Mouse (Mus musculus): ENCODE data around the gene Wnk4.

Gene Wnk4

DNA sequence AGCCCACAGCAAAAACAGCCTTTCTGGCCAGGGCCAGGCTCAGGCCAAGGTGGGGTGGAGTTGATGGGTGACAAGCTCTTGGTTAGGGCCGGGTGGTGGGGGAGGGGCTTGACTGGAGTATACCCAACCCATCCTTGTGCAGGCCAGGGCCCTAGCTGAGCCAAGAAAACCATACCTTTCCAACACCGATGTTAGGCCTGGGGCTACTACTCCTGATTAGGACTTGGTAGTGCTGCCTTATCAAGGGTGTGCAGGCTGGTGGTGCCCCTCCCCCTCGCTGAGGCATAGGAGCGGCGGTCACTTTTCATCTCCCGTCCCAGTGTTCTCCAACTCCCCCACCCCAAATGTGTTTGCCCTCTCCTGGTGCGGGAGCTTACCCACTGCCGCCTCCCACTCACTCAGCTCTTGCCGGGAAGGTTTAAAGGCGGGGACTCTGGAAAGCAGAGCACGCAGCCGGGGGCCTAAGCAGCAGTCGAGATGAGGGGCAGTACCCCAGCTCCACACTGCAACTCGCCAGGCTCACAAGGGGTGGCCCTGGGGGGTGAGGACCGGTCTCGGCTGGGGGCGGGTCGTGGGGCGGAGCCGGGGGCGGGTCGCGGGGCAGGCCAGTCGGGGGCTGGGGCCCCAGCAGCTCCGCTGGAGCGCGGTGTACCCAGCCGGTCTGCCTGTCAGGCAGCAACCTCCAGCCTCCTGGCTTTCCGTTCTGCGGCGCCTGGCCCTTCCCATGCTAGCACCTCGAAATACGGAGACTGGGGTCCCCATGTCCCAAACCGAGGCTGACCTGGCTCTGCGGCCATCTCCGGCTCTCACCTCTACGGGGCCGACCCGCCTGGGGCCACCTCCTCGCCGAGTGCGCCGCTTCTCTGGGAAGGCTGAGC lies at the start of gene Wnk4:
Gene Wnk4, plus strand, starts transcription at position 620 of the 878 bp plus-strand sequence.
- ATAC-seq (ENCODE audit: insufficient number of reproducible peaks, low FRiP score, low TSS enrichment) = no peak

DNA sequence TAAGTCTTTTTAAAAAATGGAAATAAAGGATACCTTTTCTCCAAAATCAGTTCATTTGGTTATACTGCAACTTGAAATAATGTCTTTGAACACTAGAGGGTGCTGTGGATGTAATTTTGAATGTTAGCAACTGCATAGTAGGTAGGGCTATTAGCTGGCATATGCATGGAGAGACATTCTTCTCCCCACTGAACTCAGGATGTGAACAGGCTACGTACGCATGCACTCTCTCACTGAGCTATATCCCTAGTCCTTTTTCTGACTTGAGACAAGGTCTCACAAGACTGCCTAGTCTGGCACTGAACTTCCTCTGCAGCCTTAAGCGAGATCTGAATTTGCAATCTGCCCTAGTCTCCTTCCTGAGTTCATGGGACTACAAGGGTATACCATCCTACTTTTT lies 48.4 kb upstream of the Wnk4 start:
- no peak for ATAC-seq (ENCODE audit: insufficient number of reproducible peaks, low FRiP score, low TSS enrichment)

DNA sequence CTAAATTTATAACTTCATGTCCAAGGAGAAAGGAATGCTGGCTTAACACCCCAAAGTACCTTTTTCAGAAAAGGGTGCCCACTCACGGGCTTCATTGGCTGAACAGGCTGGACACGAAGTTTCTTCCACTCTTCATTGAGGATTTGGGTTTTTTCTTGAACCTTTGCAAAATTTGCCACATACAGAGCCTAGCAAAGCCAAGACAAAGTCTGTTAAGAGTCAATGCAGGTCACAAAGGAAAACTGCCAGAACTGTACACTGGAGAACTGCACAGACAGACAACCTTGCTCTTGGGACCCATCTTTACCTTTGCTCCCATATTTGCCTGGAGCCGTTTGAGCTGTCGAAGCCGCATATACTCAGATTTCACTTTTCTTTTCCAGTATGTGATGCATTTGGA lies 43.4 kb upstream of the Wnk4 start:
- ATAC-seq (ENCODE audit: insufficient number of reproducible peaks, low FRiP score, low TSS enrichment) = no peak

DNA sequence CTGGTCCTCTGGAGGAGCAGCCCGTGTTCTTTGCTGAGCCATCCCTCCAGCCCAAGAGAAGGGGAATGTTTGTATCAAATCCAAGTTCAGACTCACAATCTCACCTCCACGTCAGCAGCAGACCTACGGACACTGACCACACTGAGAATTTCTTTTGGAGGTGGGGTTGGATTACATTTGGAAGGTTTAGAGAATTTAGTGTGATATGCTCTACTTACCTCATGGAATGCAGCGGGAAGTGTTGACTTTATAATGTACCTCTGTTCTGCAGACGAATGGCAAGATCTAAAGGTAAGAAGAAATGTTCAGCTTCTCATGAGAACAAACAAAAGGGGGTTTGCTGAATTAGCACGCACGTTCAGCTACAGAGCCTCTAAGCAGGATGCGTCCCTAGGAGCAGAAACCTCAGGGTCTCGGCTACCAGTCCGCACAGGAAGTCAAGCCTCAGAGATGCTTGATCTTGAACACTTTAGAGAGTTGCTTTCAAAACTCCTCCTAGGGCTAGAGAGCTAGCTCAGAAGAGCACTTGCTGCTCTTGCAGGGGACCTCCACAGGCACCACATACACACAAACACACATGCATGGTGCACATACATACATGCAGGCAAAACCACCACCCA lies 41.8 kb upstream of the Wnk4 start:
- no peak for ATAC-seq (ENCODE audit: insufficient number of reproducible peaks, low FRiP score, low TSS enrichment)

DNA sequence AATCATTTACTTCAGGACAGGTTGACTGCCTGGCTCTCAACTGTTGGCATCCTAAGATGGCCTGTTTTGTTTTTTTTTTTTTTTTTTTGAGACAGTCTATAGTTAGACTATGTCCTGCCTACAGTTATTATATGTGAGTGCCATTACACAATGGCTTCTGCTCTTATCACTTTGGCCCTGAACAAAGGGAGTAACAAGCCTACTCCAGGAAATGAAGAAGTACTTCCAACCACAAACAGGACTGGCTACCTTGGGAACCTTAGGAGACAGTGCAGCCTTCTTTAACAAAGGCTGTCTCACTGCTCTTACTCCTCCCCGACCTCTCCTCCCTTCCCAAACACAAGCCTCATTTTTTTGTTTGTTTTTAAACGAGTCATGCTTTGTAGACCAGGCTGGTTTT lies 39.5 kb upstream of the Wnk4 start:
- ATAC-seq (ENCODE audit: insufficient number of reproducible peaks, low FRiP score, low TSS enrichment) = no peak

DNA sequence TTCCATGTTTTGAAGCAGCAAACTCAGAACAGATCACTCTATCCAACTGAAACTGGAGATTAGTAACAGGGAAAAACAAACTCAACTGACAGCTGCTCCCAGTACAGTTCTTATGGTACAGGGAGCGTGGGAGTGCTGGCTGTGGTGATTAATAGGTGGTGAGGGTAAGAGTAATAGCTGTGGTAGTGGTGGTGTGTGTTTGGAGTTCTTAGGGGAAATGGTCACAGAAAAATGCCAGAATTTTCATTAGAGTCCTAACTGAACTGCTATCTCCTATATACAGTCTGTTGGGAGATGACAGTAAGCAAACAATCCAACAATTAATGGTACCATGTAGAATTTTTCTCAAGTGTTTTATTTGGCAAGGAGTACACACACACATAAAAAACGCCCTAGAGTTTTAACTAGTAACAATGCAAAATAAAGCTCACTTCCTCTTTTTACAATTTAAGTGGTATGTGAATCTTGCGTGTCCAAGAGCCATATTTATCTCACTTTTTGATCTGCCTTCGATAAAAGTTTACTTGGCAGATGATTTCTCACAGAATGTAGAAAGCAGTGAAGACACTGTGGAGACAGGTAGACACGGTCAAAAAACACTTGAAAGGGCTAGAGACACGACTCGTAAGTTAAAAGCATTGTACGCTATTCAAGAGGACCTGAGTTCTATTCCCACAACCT lies 38.9 kb upstream of the Wnk4 start:
- no peak for ATAC-seq (ENCODE audit: insufficient number of reproducible peaks, low FRiP score, low TSS enrichment)

DNA sequence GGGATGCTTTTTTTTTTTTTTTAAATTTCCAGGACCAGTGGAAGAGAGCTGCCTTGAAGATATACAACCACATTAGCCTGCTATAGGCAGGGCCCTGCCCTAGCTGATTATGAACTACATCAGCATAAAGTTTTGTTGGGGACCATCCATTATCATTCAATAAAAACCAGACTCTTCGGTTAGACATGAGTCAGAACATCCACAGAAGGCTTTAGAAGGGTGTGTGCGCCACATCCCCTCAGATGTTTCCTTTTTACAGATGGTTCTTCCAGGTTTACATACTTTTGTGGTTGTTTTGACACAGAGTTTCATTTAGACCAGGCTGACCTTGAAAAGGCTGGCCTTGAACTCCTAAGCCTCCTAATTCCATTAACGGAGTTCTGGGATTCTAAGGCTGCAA lies 36.0 kb upstream of the Wnk4 start:
- no peak for ATAC-seq (ENCODE audit: insufficient number of reproducible peaks, low FRiP score, low TSS enrichment)

DNA sequence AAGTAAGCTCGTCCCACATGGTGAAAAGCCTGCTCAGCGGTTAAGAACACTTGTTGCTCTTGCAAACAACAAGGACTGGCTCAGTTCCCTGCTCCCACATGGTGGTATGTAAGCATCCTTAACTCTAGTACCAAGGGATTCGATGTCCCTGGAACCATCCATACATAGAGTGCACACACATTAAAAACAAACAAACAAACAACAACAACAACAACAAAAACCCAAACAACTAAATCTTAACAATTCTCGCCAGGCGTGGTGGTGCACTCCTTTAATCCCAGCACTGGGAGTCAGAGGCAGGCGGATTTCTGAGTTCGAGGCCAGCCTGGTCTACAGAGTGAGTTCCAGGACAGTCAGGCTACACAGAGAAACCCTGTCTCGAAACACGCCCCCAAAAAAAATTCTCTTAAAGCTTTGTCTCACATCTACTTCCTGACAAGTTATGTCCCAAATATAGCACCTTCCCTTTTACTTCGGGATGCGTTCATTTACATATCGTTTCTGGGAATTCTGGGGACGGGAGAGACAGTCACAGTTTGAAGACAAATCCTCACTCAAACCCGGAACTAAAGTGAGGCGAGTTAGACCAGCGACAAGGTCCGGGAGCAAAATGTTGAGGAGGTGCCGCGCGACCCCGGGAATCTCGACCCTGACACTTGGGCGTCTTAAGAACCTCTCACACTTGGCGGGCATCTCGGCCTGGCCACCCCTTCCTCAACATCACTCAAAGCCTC lies 34.9 kb upstream of the Wnk4 start:
- no peak for ATAC-seq (ENCODE audit: insufficient number of reproducible peaks, low FRiP score, low TSS enrichment)

DNA sequence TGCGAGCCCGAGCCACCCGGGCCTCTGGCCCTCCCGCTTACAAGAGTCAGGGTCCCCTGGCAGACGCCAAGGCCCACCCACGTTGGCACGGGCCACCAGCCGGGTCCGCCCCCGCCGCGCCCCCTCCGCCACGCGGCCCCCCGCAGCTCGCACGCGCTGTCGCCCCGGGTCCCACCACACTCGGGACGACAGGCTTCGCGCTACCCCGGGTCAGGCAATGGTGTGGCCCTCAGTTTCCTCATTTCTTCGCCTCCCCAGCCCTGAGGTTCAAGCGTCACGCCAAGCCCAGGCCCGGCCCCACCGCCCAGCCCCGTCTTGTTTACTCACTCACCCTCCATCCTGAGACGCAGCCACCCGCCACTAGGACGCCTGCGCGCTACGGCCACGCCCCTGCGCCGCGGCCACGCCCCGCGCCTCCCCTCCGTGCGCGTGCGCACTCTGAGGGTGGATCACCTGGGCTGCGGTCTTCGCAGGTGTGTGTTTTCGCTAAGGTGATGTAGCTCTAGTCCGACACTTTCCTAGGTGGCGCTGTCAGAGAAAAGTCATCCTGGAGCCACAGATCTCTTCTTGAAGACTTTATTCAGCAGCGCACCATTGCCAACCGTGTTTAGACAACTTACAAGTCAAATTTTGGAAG lies 34.2 kb upstream of the Wnk4 start, which contains the start of gene Ezh1:
Gene Ezh1, minus strand, starts transcription at position 399 of the 637 bp plus-strand sequence.
- ATAC-seq (ENCODE audit: insufficient number of reproducible peaks, low FRiP score, low TSS enrichment) = peak; percentile 78; the same call in 1 of the 2 replicates

DNA sequence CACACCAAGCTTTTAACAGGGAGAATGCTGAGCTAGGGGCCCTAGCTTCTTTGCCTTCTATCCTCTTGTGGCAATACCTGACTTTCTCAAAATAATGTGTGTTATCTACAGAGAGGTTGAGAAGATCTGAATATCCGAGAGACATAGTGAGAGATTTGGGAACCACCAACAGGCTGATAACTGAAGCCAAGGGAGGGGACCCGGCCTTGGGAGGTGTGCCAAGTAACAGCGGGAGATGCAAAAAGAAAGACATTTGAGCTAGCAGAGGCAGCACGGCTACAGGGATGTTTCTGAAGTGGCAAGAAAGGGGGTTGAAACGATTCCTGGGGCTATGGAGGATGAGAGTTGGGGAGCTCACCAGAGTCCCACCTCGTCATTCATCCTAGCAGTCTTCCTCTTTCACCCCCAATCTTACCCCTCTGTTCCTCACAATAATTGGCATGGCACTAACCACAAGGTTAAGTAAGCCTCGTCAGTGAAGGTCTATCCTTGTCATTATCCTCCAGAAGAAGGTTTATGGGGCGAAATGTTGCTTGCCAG lies 30.9 kb upstream of the Wnk4 start:
- no peak for ATAC-seq (ENCODE audit: insufficient number of reproducible peaks, low FRiP score, low TSS enrichment)

DNA sequence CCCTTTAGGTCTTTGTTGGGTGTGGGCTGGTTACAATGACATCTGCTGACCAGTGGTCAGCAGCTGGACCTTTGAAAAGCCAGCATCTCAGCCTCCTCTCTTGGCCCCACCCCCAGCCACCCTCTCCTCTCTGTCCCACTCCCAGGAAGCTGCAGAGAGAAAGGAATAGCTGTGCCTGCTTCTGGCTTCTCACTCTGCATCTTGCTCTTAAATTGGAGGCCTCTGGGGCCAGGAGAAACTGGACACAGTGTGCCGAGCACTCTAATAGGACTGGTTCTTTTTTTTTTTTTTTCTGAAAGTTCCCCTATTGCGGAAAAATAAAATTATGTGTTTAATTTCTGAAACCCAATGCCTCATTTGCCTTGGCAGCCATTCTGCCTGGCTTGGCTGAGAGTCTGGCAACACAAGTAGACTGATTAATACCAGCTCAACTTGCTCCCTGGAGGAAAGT lies 30.3 kb upstream of the Wnk4 start:
- no peak for ATAC-seq (ENCODE audit: insufficient number of reproducible peaks, low FRiP score, low TSS enrichment)

DNA sequence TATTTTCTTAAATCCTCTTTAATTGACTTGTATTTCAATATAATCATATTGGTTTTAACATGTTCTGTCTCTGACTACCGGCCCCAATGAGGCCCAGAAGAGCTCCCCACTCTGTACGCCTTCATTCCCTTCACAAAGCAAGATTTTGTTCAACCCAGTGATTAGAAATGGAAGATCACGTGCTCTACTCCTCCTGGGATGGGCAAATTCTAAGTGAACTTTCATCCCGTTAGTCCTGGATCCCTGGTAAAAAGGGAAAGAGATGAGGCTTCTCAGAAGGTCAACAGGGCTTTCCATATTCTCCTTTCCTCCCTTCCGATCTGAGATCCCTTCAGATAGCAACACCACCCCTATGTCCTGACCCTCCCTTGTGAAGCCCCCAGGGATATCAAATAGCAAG lies 29.8 kb upstream of the Wnk4 start:
- ATAC-seq (ENCODE audit: insufficient number of reproducible peaks, low FRiP score, low TSS enrichment) = no peak

DNA sequence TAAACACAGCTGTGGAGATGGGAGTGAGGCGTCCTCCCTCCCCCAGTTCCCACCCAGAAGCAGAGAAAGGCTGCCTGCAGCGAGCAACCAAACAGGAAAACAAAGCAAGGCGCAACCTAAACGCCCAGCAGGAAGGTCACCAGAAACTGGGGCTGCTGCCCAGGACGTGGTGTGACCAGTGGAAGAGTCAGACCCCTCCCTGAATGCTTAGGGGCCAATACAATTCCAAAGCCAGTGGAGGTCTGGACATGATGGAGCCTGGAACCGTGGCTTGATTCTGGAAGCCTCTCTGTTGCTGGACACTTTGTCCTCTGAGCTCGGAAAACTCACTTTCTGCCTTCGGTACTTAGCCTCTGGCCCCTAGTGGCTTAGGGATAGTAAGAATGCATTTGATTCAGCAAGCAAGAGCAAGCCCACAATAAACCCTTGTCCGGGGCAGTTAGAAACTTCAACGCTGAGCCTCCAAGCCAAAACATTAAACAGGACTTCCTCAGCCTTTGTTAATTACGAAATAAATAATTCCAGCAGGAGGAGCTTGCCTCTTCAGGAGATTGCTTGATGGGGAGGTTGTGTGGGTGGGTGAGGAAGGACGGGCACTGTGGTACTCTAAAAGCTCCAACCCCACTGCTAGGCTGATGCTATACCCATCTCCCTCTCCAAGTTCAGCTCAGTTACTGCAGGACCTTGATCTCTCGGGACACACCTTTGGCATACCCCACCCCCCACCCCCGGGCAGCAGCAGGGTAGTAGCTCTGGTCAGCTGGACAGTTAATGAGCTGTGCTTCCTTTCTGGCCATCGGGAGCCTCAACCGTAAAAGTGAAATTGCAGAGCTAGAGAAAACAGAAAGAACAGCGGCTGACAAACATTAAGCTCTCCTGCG lies 29.1 kb upstream of the Wnk4 start:
- no peak for ATAC-seq (ENCODE audit: insufficient number of reproducible peaks, low FRiP score, low TSS enrichment)

DNA sequence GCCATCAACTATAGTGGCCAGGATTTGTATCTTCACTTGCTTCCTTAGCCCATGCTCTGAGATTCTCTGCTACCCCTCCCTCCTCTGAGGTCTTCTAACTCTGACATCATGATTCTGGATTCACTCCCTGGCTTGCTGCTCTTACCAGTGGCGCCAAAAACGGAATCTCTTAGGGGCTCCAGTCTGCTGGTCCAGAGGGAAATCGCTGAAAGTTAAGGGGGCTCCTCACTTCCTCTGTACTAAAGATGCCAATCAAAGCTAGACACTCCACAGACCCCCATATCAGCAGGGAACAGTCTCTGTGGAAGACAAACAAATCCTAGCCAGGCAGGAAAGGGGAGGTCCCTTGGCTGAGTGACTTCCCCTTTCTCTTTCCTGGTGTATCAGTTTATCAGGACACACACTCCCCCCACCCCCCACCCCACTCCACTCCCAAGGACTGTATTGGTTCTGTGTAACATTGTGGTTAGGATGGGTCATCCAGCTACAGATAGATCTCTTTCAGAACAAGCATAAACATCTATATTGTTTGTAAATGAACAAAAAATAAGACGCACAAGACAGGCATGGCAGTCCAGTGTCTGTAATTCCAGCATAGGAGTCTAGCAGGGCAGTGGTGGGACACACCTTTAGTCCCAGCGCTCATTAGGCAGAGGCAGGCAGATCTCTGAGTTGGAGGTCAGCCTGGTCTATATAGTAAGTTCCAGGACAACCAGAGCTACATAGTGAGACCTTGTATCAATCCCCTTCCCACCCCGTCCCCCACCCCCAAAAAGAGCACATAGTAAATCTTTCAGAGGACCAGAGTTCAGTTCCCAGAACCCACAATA lies 28.1 kb upstream of the Wnk4 start:
- ATAC-seq (ENCODE audit: insufficient number of reproducible peaks, low FRiP score, low TSS enrichment) = no peak

DNA sequence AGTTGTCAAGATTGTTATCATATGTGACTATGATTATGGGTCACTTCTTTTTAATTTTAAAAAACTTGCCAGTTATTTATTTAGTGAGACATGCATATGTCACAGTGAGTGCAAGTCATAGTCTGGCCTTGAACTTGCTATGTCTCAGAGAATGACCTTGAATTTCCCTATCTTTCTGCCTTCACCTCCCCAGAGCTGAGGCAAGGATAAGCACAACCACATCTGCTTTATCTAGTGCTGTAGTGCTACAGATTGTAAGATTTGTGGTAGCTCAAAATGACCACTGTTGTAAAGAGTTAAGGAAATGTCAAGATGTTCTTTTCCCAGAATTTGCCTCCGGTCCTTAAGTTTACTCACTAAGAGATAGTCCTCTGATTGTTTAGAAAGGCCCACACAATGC lies 27.1 kb upstream of the Wnk4 start:
- ATAC-seq (ENCODE audit: insufficient number of reproducible peaks, low FRiP score, low TSS enrichment) = no peak

DNA sequence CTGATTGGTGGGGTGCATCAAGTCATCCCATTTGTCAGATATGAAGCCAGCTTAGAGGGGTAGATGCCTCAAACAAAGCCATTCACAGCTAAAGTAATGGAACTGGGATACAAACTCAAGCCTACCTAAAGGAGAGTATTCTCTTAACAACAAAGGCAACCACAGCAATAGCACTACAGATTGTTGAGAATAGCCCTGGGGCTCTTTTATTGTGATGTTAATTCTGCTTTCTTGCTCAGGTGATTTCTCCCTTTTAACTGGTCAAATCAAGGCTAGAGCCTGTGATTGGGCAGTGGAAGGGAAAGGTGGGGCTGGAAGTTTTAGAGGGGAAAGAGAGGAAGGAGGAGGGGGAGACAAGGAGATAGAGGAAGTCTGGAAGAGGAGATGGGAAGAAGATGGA lies 26.2 kb upstream of the Wnk4 start:
- ATAC-seq (ENCODE audit: insufficient number of reproducible peaks, low FRiP score, low TSS enrichment) = no peak

DNA sequence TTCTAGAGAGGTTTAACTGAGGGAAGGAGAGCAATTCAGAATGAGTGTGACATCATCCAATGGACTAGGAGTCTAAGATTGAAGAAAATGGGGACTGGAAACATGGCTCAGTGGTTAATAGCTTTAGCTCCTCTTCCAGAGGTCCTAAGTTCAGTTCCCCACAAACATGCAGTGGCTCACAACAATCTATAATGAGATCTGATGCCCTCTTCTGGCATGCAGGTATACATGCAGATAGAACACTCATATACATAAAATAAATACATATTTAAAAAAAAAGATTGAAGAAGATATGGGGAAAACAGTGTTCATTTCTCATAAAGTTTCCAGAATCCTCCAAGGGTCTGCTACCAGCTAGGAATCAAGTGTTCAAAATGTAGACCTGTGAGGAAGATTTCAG lies 24.9 kb upstream of the Wnk4 start:
- ATAC-seq (ENCODE audit: insufficient number of reproducible peaks, low FRiP score, low TSS enrichment) = no peak

DNA sequence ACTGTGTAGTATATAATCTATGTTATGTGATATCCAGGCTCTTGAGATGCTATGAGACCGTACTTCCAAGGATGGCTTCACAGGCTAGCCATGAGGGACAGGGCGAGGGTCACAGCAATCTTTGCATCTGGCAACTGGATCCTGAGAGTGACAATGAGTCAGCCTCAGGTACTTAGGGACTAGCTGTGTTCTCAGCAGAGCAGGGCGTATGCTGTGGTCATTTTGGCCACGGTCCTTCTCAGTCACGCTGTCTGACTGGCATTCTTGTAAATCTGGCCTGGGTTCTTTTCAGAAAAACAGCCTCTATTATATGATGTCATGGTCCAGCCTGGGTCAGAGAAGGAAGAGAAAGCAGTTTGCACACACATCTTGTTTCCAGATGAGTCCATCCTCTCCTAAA lies 23.6 kb upstream of the Wnk4 start:
- no peak for ATAC-seq (ENCODE audit: insufficient number of reproducible peaks, low FRiP score, low TSS enrichment)
